In genomic region chr8:98403645-98404032, GRCm38 (mm10) we compare ENCODE assay signal across 29 mouse cellular contexts.
"Had no signal": no experiment of that assay in that cellular context is flagged by ENCODE, and none has a peak within 500 bp of the region (broad histone marks: within the 10 kb centered on the region; RNA-seq: fewer than 3 reads in every experiment).

No protein-coding gene starts in this region.

- H3K4me2 ChIP-seq: heart, embryonic 11.5 days; heart, embryonic 12.5 days; heart, embryonic 13.5 days; heart, embryonic 15.5 days; hindbrain, embryonic 12.5 days; hindbrain, embryonic 13.5 days; hindbrain, embryonic 14.5 days; hindbrain, embryonic 15.5 days; intestine, embryonic 15.5 days; kidney, embryonic 15.5 days had no signal

- H3K4me3 ChIP-seq: heart, adult 2 months; heart, embryonic 10.5 days; heart, embryonic 12.5 days; heart, embryonic 13.5 days; heart, embryonic 15.5 days; hindbrain, embryonic 10.5 days; hindbrain, embryonic 12.5 days; hindbrain, embryonic 13.5 days; hindbrain, embryonic 15.5 days; intestine, embryonic 15.5 days; kidney, embryonic 15.5 days; layer of hippocampus, adult 2 months had no signal

- H3K9me3 ChIP-seq: heart, embryonic 10.5 days; heart, embryonic 12.5 days; heart, embryonic 13.5 days; heart, embryonic 15.5 days; hindbrain, embryonic 10.5 days; hindbrain, embryonic 12.5 days; hindbrain, embryonic 13.5 days; hindbrain, embryonic 15.5 days; intestine, embryonic 15.5 days; kidney, embryonic 15.5 days had no signal

- ATAC-seq: inflammation-experienced regulatory T-cells, adult 6 months; intestine, embryonic 15.5 days; intestine, embryonic 16.5 days had no signal

- H3K27me3 ChIP-seq: heart, embryonic 12.5 days; heart, embryonic 13.5 days; heart, embryonic 15.5 days; hindbrain, embryonic 12.5 days; hindbrain, embryonic 13.5 days; hindbrain, embryonic 15.5 days; intestine, embryonic 15.5 days; kidney, embryonic 15.5 days had no signal

- H3K27ac ChIP-seq: heart, adult 2 months; heart, embryonic 10.5 days; heart, embryonic 13.5 days; heart, embryonic 15.5 days; hindbrain, embryonic 10.5 days; hindbrain, embryonic 12.5 days; hindbrain, embryonic 13.5 days; hindbrain, embryonic 14.5 days; hindbrain, embryonic 15.5 days; hindbrain, postnatal 0 days; intestine, embryonic 15.5 days; kidney, embryonic 15.5 days; kidney, postnatal 0 days; layer of hippocampus, adult 2 months had no signal

- H3K9ac ChIP-seq: heart, embryonic 12.5 days; heart, embryonic 13.5 days; heart, embryonic 15.5 days; hindbrain, embryonic 12.5 days; hindbrain, embryonic 13.5 days; hindbrain, embryonic 14.5 days; hindbrain, embryonic 15.5 days; intestine, embryonic 15.5 days; kidney, embryonic 15.5 days had no signal

- H3K36me3 ChIP-seq: heart, embryonic 10.5 days; heart, embryonic 12.5 days; heart, embryonic 13.5 days; heart, embryonic 15.5 days; hindbrain, embryonic 10.5 days; hindbrain, embryonic 12.5 days; hindbrain, embryonic 13.5 days; hindbrain, embryonic 15.5 days; intestine, embryonic 15.5 days; kidney, embryonic 15.5 days had no signal

- H3K4me1 ChIP-seq: heart, embryonic 10.5 days; heart, embryonic 12.5 days; heart, embryonic 13.5 days; heart, embryonic 15.5 days; hindbrain, embryonic 10.5 days; hindbrain, embryonic 12.5 days; hindbrain, embryonic 13.5 days; hindbrain, embryonic 15.5 days; intestine, embryonic 15.5 days; kidney, embryonic 15.5 days had no signal

- DNase-seq: heart, adult 2 months; heart, postnatal 10 days; heart, postnatal 14 days; heart, postnatal 36 days; heart, postnatal 4 days; kidney, adult 11 months; kidney, adult 18-20 months; kidney, postnatal 10 days; kidney, postnatal 14 days; kidney, postnatal 25 days; layer of hippocampus, adult 9-11 months; layer of hippocampus, postnatal 36 days had no signal
